Mouse (Mus musculus) megakaryocyte, adult 5-6 weeks (primary cell): ENCODE measurements around the gene Olfr1263. TPM values are rescaled to one million over a fixed set of nuclear protein-coding genes. Genes with fewer than 3 reads are reported as not detected.

Experiments used
- ATAC-seq: 2 replicates; pipeline ENCODE4 v1.8.0; 2016; ENCODE audit warnings: mild to moderate bottlenecking, inconsistent platforms; ENCODE audit not compliant: poor library complexity, severe bottlenecking
- total RNA-seq, 2 experiments: library from RNA; stranded (forward) in 1 of 2; stranded (reverse) in 1 of 2; fragments of 153-499, 151-499 nt in 1 of 2; fragments of 221-1000, 200-1000 nt in 1 of 2; gene quantifications; 2 replicates each; pipeline versions ENCODE4 v1.2.3 to v1.2.4; 2015 to 2017

Olfr1263 gene
- total RNA-seq (2015) (not detected in 2 replicates), total RNA-seq (2017) (not detected in 2 replicates)

DNA sequence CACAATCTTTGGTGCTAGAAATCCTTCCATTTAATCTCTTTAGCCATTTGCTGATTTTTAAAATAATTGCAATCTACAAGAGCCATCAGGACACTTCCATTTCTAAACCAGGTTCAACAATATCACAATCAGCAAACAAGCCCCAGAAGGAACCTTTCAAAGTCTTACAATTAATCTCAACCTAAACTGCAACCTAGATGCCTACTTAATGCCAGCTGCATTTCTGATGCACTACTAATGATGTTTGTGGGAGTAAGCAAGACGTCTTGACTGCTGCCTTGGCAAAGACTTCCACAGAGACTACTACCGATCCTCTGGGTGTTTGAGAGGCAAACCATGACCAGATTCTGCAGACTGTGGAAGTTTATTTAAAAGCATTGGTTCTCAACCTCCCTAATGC lies at the start of gene Olfr1263:
TSS of gene Olfr1263 (plus strand) at position 301 of the 400 bp plus-strand sequence.
- ATAC-seq: no peak

- no peak for ATAC-seq
Observed at GRCm38 (mm10) chr2:89974184-89974583, 37.7 kb upstream of the Olfr1263 start, which contains the start of gene Olfr1260. Olfr1260 (plus strand) TSS chr2:89974340.

GRCm38 (mm10) chr2:89977709-89978108 lies 34.2 kb upstream of the Olfr1263 start:
- no peak for ATAC-seq

DNA sequence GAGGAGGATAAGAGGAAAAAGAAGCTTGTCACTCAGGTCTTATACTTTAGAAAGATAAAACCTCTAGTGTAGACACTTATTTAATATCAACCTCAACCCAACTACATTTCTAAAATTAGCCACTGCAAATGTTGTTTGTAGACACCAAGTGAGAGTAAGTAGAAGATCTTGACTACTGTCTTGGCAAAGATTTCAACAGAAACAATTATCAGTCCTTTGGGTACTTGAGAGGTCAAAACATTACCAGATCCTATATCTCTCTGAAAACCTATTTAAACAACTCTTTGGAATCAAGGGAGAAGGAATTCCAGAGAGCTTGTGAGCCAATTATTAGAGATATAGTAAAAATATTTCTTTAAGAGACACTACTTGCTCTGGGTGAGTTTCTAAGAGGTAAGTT lies 21.0 kb upstream of the Olfr1263 start, which contains the start of gene Olfr1261:
TSS of gene Olfr1261 (plus strand) at position 301 of the 400 bp plus-strand sequence.
- no peak for ATAC-seq

- ATAC-seq: no peak
Observed at GRCm38 (mm10) chr2:89999845-90000244, 12.1 kb upstream of the Olfr1263 start, which contains the start of gene Olfr1262. Olfr1262 (plus strand) TSS chr2:90000145.

GRCm38 (mm10) chr2:90025477-90025876 lies 13.5 kb downstream of the Olfr1263 start, which contains the start of gene Olfr1264:
Olfr1264 (minus strand) TSS chr2:90025577.
- no peak for ATAC-seq

DNA sequence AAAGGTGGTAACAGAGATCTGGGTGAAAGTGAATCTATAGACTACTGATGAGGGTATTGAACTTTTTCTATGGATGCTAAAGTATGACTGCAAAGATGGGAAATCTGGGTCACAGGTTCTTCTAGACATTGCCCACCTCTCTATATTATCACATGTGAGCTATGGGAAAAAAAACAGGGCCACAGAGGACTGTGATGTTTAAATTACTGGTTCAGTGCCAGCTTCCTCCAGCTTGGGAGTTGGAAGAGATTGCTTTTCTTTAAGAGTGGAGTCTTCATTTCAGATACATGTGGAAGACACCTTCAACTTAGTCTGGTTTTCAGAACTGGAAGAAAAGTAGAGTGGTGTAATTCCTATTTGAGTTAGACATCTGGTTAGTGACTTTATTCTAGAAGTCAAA lies 23.1 kb downstream of the Olfr1263 start, which contains the start of gene Olfr1265:
TSS of gene Olfr1265 (plus strand) at position 301 of the 400 bp plus-strand sequence.
- ATAC-seq: no peak

GRCm38 (mm10) chr2:90063494-90063893 lies 51.6 kb downstream of the Olfr1263 start, which contains the start of gene Olfr140:
Olfr140 (minus strand) TSS chr2:90063594.
- no peak for ATAC-seq

Other genes starting within 250 kb of the Olfr1263 start
- not detected in 2 replicates for gene Olfr1254, start 218.5 kb upstream of the Olfr1263 start, total RNA-seq (2015)
- gene Olfr1254, start 218.5 kb upstream of the Olfr1263 start, total RNA-seq (2017): not detected in 2 replicates
- not detected in 2 replicates for gene Olfr1255, start 200.1 kb upstream of the Olfr1263 start, total RNA-seq (2015)
- not detected in 2 replicates for gene Olfr1255, start 200.1 kb upstream of the Olfr1263 start, total RNA-seq (2017)
- gene Olfr1256, start 170.6 kb upstream of the Olfr1263 start, total RNA-seq (2015): not detected in 2 replicates
- not detected in 2 replicates for gene Olfr1256, start 170.6 kb upstream of the Olfr1263 start, total RNA-seq (2017)
- not detected in 2 replicates for gene Olfr48, start 163.9 kb upstream of the Olfr1263 start, total RNA-seq (2015)
- not detected in 2 replicates for gene Olfr48, start 163.9 kb upstream of the Olfr1263 start, total RNA-seq (2017)
- not detected in 2 replicates for gene Olfr1257, start 133.7 kb upstream of the Olfr1263 start, total RNA-seq (2015)
- not detected in 2 replicates for gene Olfr1257, start 133.7 kb upstream of the Olfr1263 start, total RNA-seq (2017)
- gene Olfr1258, start 84.8 kb upstream of the Olfr1263 start, total RNA-seq (2015): not detected in 2 replicates
- gene Olfr1258, start 84.8 kb upstream of the Olfr1263 start, total RNA-seq (2017): not detected in 2 replicates
- not detected in 2 replicates for gene Olfr1259, start 63.5 kb upstream of the Olfr1263 start, total RNA-seq (2015)
- 0.04 TPM in 1 of 2 replicates, not detected in the other for gene Olfr1259, start 63.5 kb upstream of the Olfr1263 start, total RNA-seq (2017)
- gene Olfr1260, start 37.8 kb upstream of the Olfr1263 start, total RNA-seq (2015): not detected in 2 replicates
- not detected in 2 replicates for gene Olfr1260, start 37.8 kb upstream of the Olfr1263 start, total RNA-seq (2017)
- not detected in 2 replicates for gene Olfr1261, start 20.9 kb upstream of the Olfr1263 start, total RNA-seq (2015)
- gene Olfr1261, start 20.9 kb upstream of the Olfr1263 start, total RNA-seq (2017): not detected in 2 replicates
- not detected in 2 replicates for gene Olfr1262, start 12.0 kb upstream of the Olfr1263 start, total RNA-seq (2015)
- gene Olfr1262, start 12.0 kb upstream of the Olfr1263 start, total RNA-seq (2017): not detected in 2 replicates
- not detected in 2 replicates for gene Olfr1264, start 13.4 kb downstream of the Olfr1263 start, total RNA-seq (2015)
- gene Olfr1264, start 13.4 kb downstream of the Olfr1263 start, total RNA-seq (2017): not detected in 2 replicates
- gene Olfr1265, start 23.2 kb downstream of the Olfr1263 start, total RNA-seq (2015): not detected in 2 replicates
- not detected in 2 replicates for gene Olfr1265, start 23.2 kb downstream of the Olfr1263 start, total RNA-seq (2017)
- gene Olfr140, start 51.5 kb downstream of the Olfr1263 start, total RNA-seq (2015): not detected in 2 replicates
- gene Olfr140, start 51.5 kb downstream of the Olfr1263 start, total RNA-seq (2017): not detected in 2 replicates
- not detected in 2 replicates for gene Olfr1269, start 109.3 kb downstream of the Olfr1263 start, total RNA-seq (2015)
- gene Olfr1269, start 109.3 kb downstream of the Olfr1263 start, total RNA-seq (2017): not detected in 2 replicates
- gene Olfr32, start 130.2 kb downstream of the Olfr1263 start, total RNA-seq (2015): not detected in 2 replicates
- not detected in 2 replicates for gene Olfr32, start 130.2 kb downstream of the Olfr1263 start, total RNA-seq (2017)
- not detected in 2 replicates for gene Olfr1270, start 141.0 kb downstream of the Olfr1263 start, total RNA-seq (2015)
- not detected in 2 replicates for gene Olfr1270, start 141.0 kb downstream of the Olfr1263 start, total RNA-seq (2017)
- not detected in 2 replicates for gene Olfr1506, start 212.4 kb downstream of the Olfr1263 start, total RNA-seq (2015)
- 0.07 TPM in 1 of 2 replicates, not detected in the other for gene Olfr1506, start 212.4 kb downstream of the Olfr1263 start, total RNA-seq (2017)
- not detected in 2 replicates for gene Olfr142, start 245.5 kb downstream of the Olfr1263 start, total RNA-seq (2015)
- gene Olfr142, start 245.5 kb downstream of the Olfr1263 start, total RNA-seq (2017): not detected in 2 replicates